Mouse (Mus musculus) megakaryocyte, embryonic 14.5 days (primary cell): ENCODE data around the gene Grin2d.
"Not testable (repeated sequence)": the region's sequence is repeated elsewhere in the genome, so short reads cannot be mapped to it uniquely, and the experiment has no call there.

ENCODE experiments used
- FLI1 ChIP-seq: IDR thresholded peaks from 2 replicates; pipeline ENCODE4 v1.6.1; 2012; ENCODE audit warnings: low read length, inconsistent platforms, mixed read lengths
- GATA1 ChIP-seq: IDR thresholded peaks from 3 replicates; pipeline ENCODE4 v1.6.1; 2012; ENCODE audit warnings: mixed read lengths, low read length, inconsistent platforms, borderline replicate concordance

DNA sequence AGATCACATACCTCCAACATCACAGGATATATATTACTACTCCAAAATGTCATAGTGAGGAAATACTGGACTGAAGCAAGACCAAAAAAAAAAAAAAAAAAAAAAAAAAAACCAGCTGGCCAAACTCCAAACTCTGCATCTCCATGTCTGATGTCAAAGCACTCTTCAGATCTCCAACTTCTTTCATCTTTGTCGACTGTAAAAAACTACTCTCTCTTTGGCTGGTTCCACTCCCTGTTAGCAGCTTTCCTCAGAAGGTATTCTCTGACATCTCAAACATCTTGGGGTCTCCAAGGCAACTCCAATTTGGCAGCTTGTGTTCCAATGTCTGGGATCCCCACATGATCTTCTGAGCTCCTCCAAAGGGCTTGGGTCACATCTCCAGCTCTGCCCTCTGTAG is at the start of gene Grin2d:
- not testable (repeated sequence) for TF ChIP-seq GATA1, FLI1
